Comparison of ENCODE assay signal across 9 mouse cellular contexts in genomic region chr10:60212589-60213379, GRCm38 (mm10). TPM values are rescaled to one million over a fixed set of nuclear protein-coding genes. Genes with fewer than 3 reads are reported as not detected.
A peak's percentile ranks its signal among the peaks of the same experiment; 100 is the strongest.
DNase-seq lines count a peak whose midpoint lies in the region; ATAC-seq and TF ChIP-seq lines count a peak whose summit lies in the region.
"Had no signal": no experiment of that assay in that cellular context is flagged by ENCODE, and none has a peak within 500 bp of the region (broad histone marks: within the 10 kb centered on the region; RNA-seq: fewer than 3 reads in every experiment).

No protein-coding gene starts in this region.

- DNase-seq in spleen, postnatal 36 days (ENCODE audit: low spot score in 2 of 2) = peak; percentile 41 to 46
- no peak for DNase-seq in spleen, adult 18-20 months
- DNase-seq in kidney, postnatal 0 days (ENCODE audit: low spot score) = peak; percentile 59
- no peak for DNase-seq in stomach, postnatal 0 days (ENCODE audit: low spot score)
- no peak for DNase-seq in frontal cortex, postnatal 10 days (ENCODE audit: low spot score in 2 of 2)
- no peak for DNase-seq in adrenal gland, postnatal 25 days

- no peak overlapping the region for H3K4me3 ChIP-seq in heart, embryonic 16.5 days (ENCODE audit: low read length)
- H3K4me3 ChIP-seq in heart, embryonic 11.5 days (ENCODE audit: low read depth, low read length) = no peak overlapping the region
- no peak overlapping the region for H3K4me3 ChIP-seq in kidney, postnatal 0 days (replicated peaks; ENCODE audit: low read depth, low read length)
- no peak overlapping the region for H3K4me3 ChIP-seq in stomach, postnatal 0 days (ENCODE audit: low read depth, low read length)

- H3K27me3 ChIP-seq in heart, embryonic 16.5 days (ENCODE audit: control insufficient read depth, insufficient read depth, low read length) = peaks cover 19% of the 10 kb centered on the region
- peaks cover 33% of the 10 kb centered on the region for H3K27me3 ChIP-seq in heart, embryonic 11.5 days (ENCODE audit: control insufficient read depth, insufficient read depth, low read length)
- no peaks in the 10 kb centered on the region for H3K27me3 ChIP-seq in kidney, postnatal 0 days (ENCODE audit: insufficient read depth, low read length)
- no peaks in the 10 kb centered on the region for H3K27me3 ChIP-seq in stomach, postnatal 0 days (ENCODE audit: control insufficient read depth, insufficient read depth, low read length)

- H3K9me3 ChIP-seq in heart, embryonic 16.5 days (replicated peaks; ENCODE audit: control insufficient read depth, low read length) = no peaks in the 10 kb centered on the region
- no peaks in the 10 kb centered on the region for H3K9me3 ChIP-seq in heart, embryonic 11.5 days (replicated peaks; ENCODE audit: control insufficient read depth, low read length)
- H3K9me3 ChIP-seq in kidney, postnatal 0 days (replicated peaks; ENCODE audit: low read length) = no peaks in the 10 kb centered on the region
- H3K9me3 ChIP-seq in stomach, postnatal 0 days (ENCODE audit: control insufficient read depth, low read length) = no peaks in the 10 kb centered on the region

- no peak for TF ChIP-seq CTCF in kidney, postnatal 0 days (IDR thresholded peaks at IDR 0.05; ENCODE audit: low read depth)
- no peak for TF ChIP-seq CTCF in stomach, postnatal 0 days (IDR thresholded peaks at IDR 0.05; ENCODE audit: low read depth)

- no peaks in the 10 kb centered on the region for H3K36me3 ChIP-seq in heart, embryonic 16.5 days (ENCODE audit: control insufficient read depth, insufficient read depth)
- no peaks in the 10 kb centered on the region for H3K36me3 ChIP-seq in heart, embryonic 11.5 days (ENCODE audit: control insufficient read depth, insufficient read depth, low read length)
- H3K36me3 ChIP-seq in kidney, postnatal 0 days (ENCODE audit: insufficient read depth, low read length) = no peaks in the 10 kb centered on the region
- no peaks in the 10 kb centered on the region for H3K36me3 ChIP-seq in stomach, postnatal 0 days (ENCODE audit: control insufficient read depth, insufficient read depth, low read length)

- H3K27ac ChIP-seq in heart, embryonic 16.5 days (ENCODE audit: low read length) = no peak overlapping the region
- no peak overlapping the region for H3K27ac ChIP-seq in heart, embryonic 11.5 days (ENCODE audit: low read depth, low read length)
- H3K27ac ChIP-seq in kidney, postnatal 0 days = peak overlapping the region; percentile 34; the same call in 1 of the 2 replicates
- peak overlapping the region; percentile 69 for H3K27ac ChIP-seq in stomach, postnatal 0 days (replicated peaks)
- H3K27ac ChIP-seq: liver, embryonic 14.5 days had no signal

- TF ChIP-seq EP300 in stomach, postnatal 0 days (optimal IDR thresholded peaks at IDR 0.05) = no peak

- 35% methylated on average over 11 of the region's 11 CpGs for WGBS in heart, embryonic 16.5 days
- WGBS in heart, embryonic 11.5 days (ENCODE audit: insufficient replicate concordance) = 32% methylated on average over 11 of the region's 11 CpGs
- 29% methylated on average over 11 of the region's 11 CpGs for WGBS in kidney, postnatal 0 days
- 32% methylated on average over 11 of the region's 11 CpGs for WGBS in stomach, postnatal 0 days

- H3K4me1 ChIP-seq in heart, embryonic 16.5 days (ENCODE audit: control insufficient read depth, insufficient read depth, low read length) = peaks cover 35% of the 10 kb centered on the region
- H3K4me1 ChIP-seq in heart, embryonic 11.5 days (ENCODE audit: control insufficient read depth, insufficient read depth, low read length) = peaks cover 16% of the 10 kb centered on the region
- H3K4me1 ChIP-seq in kidney, postnatal 0 days (replicated peaks; ENCODE audit: insufficient read depth, low read length) = peaks cover 16% of the 10 kb centered on the region
- peaks cover 12% of the 10 kb centered on the region for H3K4me1 ChIP-seq in stomach, postnatal 0 days (replicated peaks; ENCODE audit: control insufficient read depth, insufficient read depth)

- no peak overlapping the region for H3K4me2 ChIP-seq in heart, embryonic 16.5 days (ENCODE audit: low read depth, low read length)
- H3K4me2 ChIP-seq in heart, embryonic 11.5 days = no peak overlapping the region
- H3K4me2 ChIP-seq in kidney, postnatal 0 days (ENCODE audit: low read length) = no peak overlapping the region
- no peak overlapping the region for H3K4me2 ChIP-seq in stomach, postnatal 0 days (replicated peaks; ENCODE audit: low read depth)

- no peak overlapping the region for H3K9ac ChIP-seq in heart, embryonic 16.5 days (ENCODE audit: low read length)
- H3K9ac ChIP-seq in heart, embryonic 11.5 days (ENCODE audit: low read depth, low read length) = no peak overlapping the region
- H3K9ac ChIP-seq in kidney, postnatal 0 days (ENCODE audit: low read depth, low read length) = no peak overlapping the region
- H3K9ac ChIP-seq in stomach, postnatal 0 days (ENCODE audit: low read length) = no peak overlapping the region
- H3K9ac ChIP-seq: liver, embryonic 14.5 days had no signal

- 0 out of 2 replicates have a peak, but pooled peaks have one; percentile 8 for ATAC-seq in heart, embryonic 16.5 days (replicated peaks; ENCODE audit: extremely low read depth, insufficient read depth, low FRiP score)
- no peak for ATAC-seq in heart, embryonic 11.5 days (replicated peaks; ENCODE audit: insufficient number of reproducible peaks, low FRiP score, low TSS enrichment)
- peak; percentile 38; the same call in 1 of the 2 replicates for ATAC-seq in kidney, postnatal 0 days (replicated peaks; ENCODE audit: low FRiP score, low read depth)
- peak; percentile 39; the same call in 1 of the 2 replicates for ATAC-seq in stomach, postnatal 0 days (ENCODE audit: low FRiP score, low TSS enrichment)

RNA-seq across cellular contexts. Expression of gene Chst3, which starts 6.3 kb away (rescaled TPM):
- 0.46 and 0.57 TPM in 2 replicates for polyA plus RNA-seq in heart, embryonic 16.5 days (2015; fragmentation: Nextera tagmentation; extraction: Ambion mirVana)
- polyA plus RNA-seq in heart, embryonic 11.5 days (2014; fragmentation: Nextera tagmentation; extraction: Ambion mirVana) = 0.57 and 0.73 TPM in 2 replicates
- polyA plus RNA-seq in kidney, postnatal 0 days (2015; fragmentation: Nextera tagmentation; extraction: Ambion mirVana) = 0.87 and 0.96 TPM in 2 replicates
- polyA plus RNA-seq in stomach, postnatal 0 days (2015; fragmentation: Nextera tagmentation; extraction: Ambion mirVana) = 1.1 and 1.4 TPM in 2 replicates
- 0.85 and 1.7 TPM in 2 replicates for total RNA-seq in adrenal gland, postnatal 25 days (2021)

Comparison
In these comparisons a context has a peak if more than half of its experiments do, and no peak if none do; other contexts are left out.
1. DNase-seq: peak in spleen, postnatal 36 days (2 of 2) and kidney, postnatal 0 days (single experiment); none in spleen, adult 18-20 months (0 of 2), stomach, postnatal 0 days (single experiment), frontal cortex, postnatal 10 days (0 of 2) and adrenal gland, postnatal 25 days (single experiment).
2. H3K27ac ChIP-seq: peak in kidney, postnatal 0 days (single experiment) and stomach, postnatal 0 days (single experiment); none in heart, embryonic 16.5 days (single experiment) and heart, embryonic 11.5 days (single experiment).